Comparison of ENCODE assay signal across 10 mouse cellular contexts in the genomic region with DNA sequence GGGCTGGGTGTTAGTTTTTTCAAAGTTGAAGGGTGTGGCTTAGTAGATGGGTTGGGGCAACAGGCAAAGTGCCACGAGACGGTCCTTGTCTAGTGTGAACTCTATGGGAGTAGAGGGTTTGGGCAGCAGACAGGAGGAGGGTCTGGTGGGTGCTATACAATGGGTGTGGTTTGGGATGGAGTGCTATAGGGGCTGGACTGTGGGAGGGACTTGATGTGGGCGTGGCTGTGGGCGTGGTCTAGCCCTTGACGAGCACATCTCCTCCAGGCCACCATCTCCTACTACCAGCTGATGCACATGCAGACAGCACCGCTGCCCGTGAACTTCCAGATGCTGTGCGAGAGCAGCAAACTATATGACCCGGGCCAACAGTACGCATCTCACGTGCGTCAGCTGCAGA. TPM values are rescaled to one million over a fixed set of nuclear protein-coding genes. Genes with fewer than 3 reads are reported as not detected.
A peak's percentile ranks its signal among the peaks of the same experiment; 100 is the strongest.
DNase-seq lines count a peak whose midpoint lies in the region; ATAC-seq and TF ChIP-seq lines count a peak whose summit lies in the region.
"Had no signal": no experiment of that assay in that cellular context is flagged by ENCODE, and none has a peak within 500 bp of the region (broad histone marks: within the 10 kb centered on the region; RNA-seq: fewer than 3 reads in every experiment).

No protein-coding gene starts in this region.

- H3K4me2 ChIP-seq in lung, embryonic 16.5 days (ENCODE audit: low read depth, low read length), result no peak overlapping the region
- H3K4me2 ChIP-seq in stomach, embryonic 16.5 days (ENCODE audit: low read depth, low read length), result no peak overlapping the region

- H3K4me3 ChIP-seq in lung, embryonic 16.5 days (ENCODE audit: low read length), result no peak overlapping the region
- H3K4me3 ChIP-seq in stomach, embryonic 16.5 days (replicated peaks; ENCODE audit: low read length), result no peak overlapping the region
- no peak overlapping the region for H3K4me3 ChIP-seq in cerebellum, adult 2 months (replicated peaks; ENCODE audit: insufficient read depth, low read depth, low read length)

- no peak overlapping the region for H3K27ac ChIP-seq in lung, embryonic 16.5 days (ENCODE audit: low read length)
- no peak overlapping the region for H3K27ac ChIP-seq in stomach, embryonic 16.5 days (ENCODE audit: low read length)
- no peak overlapping the region for H3K27ac ChIP-seq in cerebellum, adult 2 months (ENCODE audit: insufficient read depth, low read length)

- H3K4me1 ChIP-seq in lung, embryonic 16.5 days (replicated peaks; ENCODE audit: control insufficient read depth, insufficient read depth, low read length), result peaks cover 6% of the 10 kb centered on the region; the same call in 1 of the 2 replicates
- peaks cover 11% of the 10 kb centered on the region; the same call in 1 of the 2 replicates for H3K4me1 ChIP-seq in stomach, embryonic 16.5 days (ENCODE audit: control insufficient read depth, insufficient read depth, low read length)
- H3K4me1 ChIP-seq in cerebellum, adult 2 months (ENCODE audit: control insufficient read depth, insufficient read depth, low read length), result no peaks in the 10 kb centered on the region

- H3K36me3 ChIP-seq in lung, embryonic 16.5 days (ENCODE audit: control insufficient read depth, insufficient read depth, low read length), result 0 out of 2 replicates have a peak, but pooled peaks cover 2% of the 10 kb centered on the region
- H3K36me3 ChIP-seq in stomach, embryonic 16.5 days (ENCODE audit: control insufficient read depth, insufficient read depth, low read length), result no peaks in the 10 kb centered on the region

- 63% methylated on average over 12 of the region's 12 CpGs for WGBS in lung, embryonic 16.5 days
- 52% methylated on average over 12 of the region's 12 CpGs for WGBS in stomach, embryonic 16.5 days
- WGBS in cerebellum, adult 2 months, result 55% methylated on average over 12 of the region's 12 CpGs

- no peak overlapping the region for H3K9ac ChIP-seq in lung, embryonic 16.5 days (ENCODE audit: low read length)
- H3K9ac ChIP-seq in stomach, embryonic 16.5 days (ENCODE audit: low read length), result no peak overlapping the region

- H3K27me3 ChIP-seq in lung, embryonic 16.5 days (ENCODE audit: control insufficient read depth, insufficient read depth, low read depth, low read length), result no peaks in the 10 kb centered on the region
- no peaks in the 10 kb centered on the region for H3K27me3 ChIP-seq in stomach, embryonic 16.5 days (ENCODE audit: control insufficient read depth, insufficient read depth, low read length)
- H3K27me3 ChIP-seq in cerebellum, adult 2 months (ENCODE audit: control insufficient read depth, insufficient read depth, low read length), result no peaks in the 10 kb centered on the region

- peak; percentile 76 for DNase-seq in CD4-positive, CD25-positive, alpha-beta regulatory T cell, adult 2 months (ENCODE audit: low read depth, low spot score)
- no peak for DNase-seq in lung, adult 18-20 months
- DNase-seq in liver, result peak; percentile 72
- no peak for DNase-seq in right cerebral cortex, postnatal 10 days (ENCODE audit: low spot score in 2 of 2)
- DNase-seq in cerebellum, adult 2 months, result no peak
- DNase-seq: gastrocnemius, postnatal 10 days; kidney, adult 18-20 months had no signal

- no peaks in the 10 kb centered on the region for H3K9me3 ChIP-seq in lung, embryonic 16.5 days (ENCODE audit: control insufficient read depth, low read length)
- H3K9me3 ChIP-seq in stomach, embryonic 16.5 days (replicated peaks; ENCODE audit: control insufficient read depth, low read length), result no peaks in the 10 kb centered on the region

- TF ChIP-seq POLR2A in cerebellum, adult 2 months (IDR thresholded peaks at IDR 0.05; ENCODE audit: borderline replicate concordance, insufficient read depth, low read length), result no peak

- no peak for TF ChIP-seq CTCF in cerebellum, adult 2 months (IDR thresholded peaks at IDR 0.05; ENCODE audit: borderline replicate concordance, insufficient read depth, low read depth, low read length)

- no peak for ATAC-seq in CD4-positive, CD25-positive, alpha-beta regulatory T cell, adult 4 months
- peak; percentile 22; the same call in 1 of the 2 replicates for ATAC-seq in lung, embryonic 16.5 days (ENCODE audit: low read depth)
- ATAC-seq in stomach, embryonic 16.5 days (ENCODE audit: insufficient read depth, low FRiP score), result peak; percentile 8; the same call in 1 of the 2 replicates

RNA-seq across cellular contexts. Expression of a gene that starts 9.4 kb away (rescaled TPM):
- polyA plus RNA-seq in CD4-positive, CD25-positive, alpha-beta regulatory T cell, adult 4 months (2017; shearing (Covaris generic)), result 100 to 1,000 TPM; 233 to 369 TPM
- polyA plus RNA-seq in lung, embryonic 16.5 days (2015; fragmentation: Nextera tagmentation; extraction: Ambion mirVana), result 18.1 and 21.8 TPM in 2 replicates
- polyA plus RNA-seq in stomach, embryonic 16.5 days (2015; fragmentation: Nextera tagmentation; extraction: Ambion mirVana), result 7.8 and 9.7 TPM in 2 replicates
- polyA plus RNA-seq in cerebellum, adult 2 months (2012; rRNA removed), result 2.2 and 2.7 TPM in 2 replicates

RNA-seq across cellular contexts. Expression of a gene that starts 13.7 kb away (rescaled TPM):
- 100 to 1,000 TPM; 194 to 220 TPM for polyA plus RNA-seq in CD4-positive, CD25-positive, alpha-beta regulatory T cell, adult 4 months (2017; shearing (Covaris generic))
- polyA plus RNA-seq in lung, embryonic 16.5 days (2015; fragmentation: Nextera tagmentation; extraction: Ambion mirVana), result 194 and 210 TPM in 2 replicates
- 174 and 180 TPM in 2 replicates for polyA plus RNA-seq in stomach, embryonic 16.5 days (2015; fragmentation: Nextera tagmentation; extraction: Ambion mirVana)
- 224 and 231 TPM in 2 replicates for polyA plus RNA-seq in cerebellum, adult 2 months (2012; rRNA removed)

RNA-seq across cellular contexts. Expression of a gene that starts 21.1 kb away (rescaled TPM):
- 100 to 1,000 TPM; 450 to 480 TPM for polyA plus RNA-seq in CD4-positive, CD25-positive, alpha-beta regulatory T cell, adult 4 months (2017; shearing (Covaris generic))
- polyA plus RNA-seq in lung, embryonic 16.5 days (2015; fragmentation: Nextera tagmentation; extraction: Ambion mirVana), result 554 and 585 TPM in 2 replicates
- 445 and 507 TPM in 2 replicates for polyA plus RNA-seq in stomach, embryonic 16.5 days (2015; fragmentation: Nextera tagmentation; extraction: Ambion mirVana)
- polyA plus RNA-seq in cerebellum, adult 2 months (2012; rRNA removed), result 888 and 964 TPM in 2 replicates

RNA-seq across cellular contexts. Expression of a gene that starts 29.6 kb away (rescaled TPM):
- polyA plus RNA-seq in CD4-positive, CD25-positive, alpha-beta regulatory T cell, adult 4 months (2017; shearing (Covaris generic)), result 10 to 100 TPM; 11.4 to 16.4 TPM
- 4.9 and 5.6 TPM in 2 replicates for polyA plus RNA-seq in lung, embryonic 16.5 days (2015; fragmentation: Nextera tagmentation; extraction: Ambion mirVana)
- polyA plus RNA-seq in stomach, embryonic 16.5 days (2015; fragmentation: Nextera tagmentation; extraction: Ambion mirVana), result 6.3 and 7.4 TPM in 2 replicates
- polyA plus RNA-seq in cerebellum, adult 2 months (2012; rRNA removed), result 31.1 and 32.4 TPM in 2 replicates

RNA-seq across cellular contexts. Expression of a gene that starts 37.5 kb away (rescaled TPM):
- polyA plus RNA-seq in CD4-positive, CD25-positive, alpha-beta regulatory T cell, adult 4 months (2017; shearing (Covaris generic)), result 100 to 1,000 TPM; 904 to 969 TPM
- 401 and 405 TPM in 2 replicates for polyA plus RNA-seq in lung, embryonic 16.5 days (2015; fragmentation: Nextera tagmentation; extraction: Ambion mirVana)
- 333 and 334 TPM in 2 replicates for polyA plus RNA-seq in stomach, embryonic 16.5 days (2015; fragmentation: Nextera tagmentation; extraction: Ambion mirVana)
- polyA plus RNA-seq in cerebellum, adult 2 months (2012; rRNA removed), result 8.2 and 9.3 TPM in 2 replicates

Comparison
In these comparisons a context has a peak if more than half of its experiments do, and no peak if none do; other contexts are left out.
1. DNase-seq: peak in CD4-positive, CD25-positive, alpha-beta regulatory T cell, adult 2 months (single experiment) and liver (single experiment); none in lung, adult 18-20 months (0 of 2), right cerebral cortex, postnatal 10 days (0 of 2) and cerebellum, adult 2 months (0 of 2).
2. RNA of a gene that starts 9.4 kb away (polyA plus RNA-seq): 233 to 369 TPM in CD4-positive, CD25-positive, alpha-beta regulatory T cell, adult 4 months; 18.1 to 21.8 TPM in lung, embryonic 16.5 days, 7.8 to 9.7 TPM in stomach, embryonic 16.5 days and 2.2 to 2.7 TPM in cerebellum, adult 2 months; every median in the first group is over 10 times any median in the second.